Comparison of ENCODE assay signal across 8 mouse cellular contexts in the genomic region with DNA sequence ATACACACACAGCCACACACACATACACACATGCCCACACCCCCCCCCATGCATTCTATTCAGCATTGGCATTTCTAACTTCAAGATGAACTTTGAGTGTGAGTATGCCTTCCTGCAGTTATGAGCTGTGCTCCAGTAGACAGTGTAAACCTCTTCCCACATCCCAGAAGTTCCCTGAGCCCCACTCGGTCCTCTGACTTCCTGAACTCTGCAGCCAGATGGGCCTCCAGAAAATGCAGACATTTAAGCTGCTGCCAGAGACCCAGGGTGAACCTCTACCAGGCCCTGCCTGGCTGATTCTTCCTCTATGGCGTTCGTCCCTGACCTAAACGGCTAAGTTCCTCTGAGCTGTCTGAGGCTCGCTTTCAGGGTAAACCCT. TPM values are rescaled to one million over a fixed set of nuclear protein-coding genes. Genes with fewer than 3 reads are reported as not detected.
DNase-seq lines count a peak whose midpoint lies in the region; ATAC-seq and TF ChIP-seq lines count a peak whose summit lies in the region.

No protein-coding gene starts in this region.

- no peak overlapping the region for H3K4me3 ChIP-seq in hindbrain, embryonic 10.5 days
- H3K4me3 ChIP-seq in hindbrain, embryonic 13.5 days = no peak overlapping the region
- peak overlapping the region; percentile 10 for H3K4me3 ChIP-seq in megakaryocyte, embryonic 14.5 days (replicated peaks)
- H3K4me3 ChIP-seq in embryonic facial prominence, embryonic 15.5 days (replicated peaks) = no peak overlapping the region
- no peak overlapping the region for H3K4me3 ChIP-seq in olfactory bulb, adult 2 months (ENCODE audit: insufficient read depth, low read depth, low read length)

- no peak overlapping the region for H3K9ac ChIP-seq in hindbrain, embryonic 13.5 days
- no peak overlapping the region for H3K9ac ChIP-seq in embryonic facial prominence, embryonic 15.5 days

- 62% methylated on average over 5 of the region's 5 CpGs for WGBS in hindbrain, embryonic 10.5 days
- 74% methylated on average over 5 of the region's 5 CpGs for WGBS in hindbrain, embryonic 13.5 days
- WGBS in embryonic facial prominence, embryonic 15.5 days = 30% methylated on average over 5 of the region's 5 CpGs
- WGBS in olfactory bulb, adult 2 months = 69% methylated on average over 5 of the region's 5 CpGs

- no peak overlapping the region for H3K4me2 ChIP-seq in hindbrain, embryonic 13.5 days
- no peak overlapping the region for H3K4me2 ChIP-seq in embryonic facial prominence, embryonic 15.5 days (replicated peaks)

- H3K9me3 ChIP-seq in hindbrain, embryonic 10.5 days = no peaks in the 10 kb centered on the region
- no peaks in the 10 kb centered on the region for H3K9me3 ChIP-seq in hindbrain, embryonic 13.5 days
- peaks cover 8% of the 10 kb centered on the region for H3K9me3 ChIP-seq in megakaryocyte, embryonic 14.5 days
- H3K9me3 ChIP-seq in embryonic facial prominence, embryonic 15.5 days (replicated peaks) = no peaks in the 10 kb centered on the region

- H3K27me3 ChIP-seq in hindbrain, embryonic 10.5 days (ENCODE audit: insufficient read depth, poor library complexity, severe bottlenecking) = no peaks in the 10 kb centered on the region
- no peaks in the 10 kb centered on the region for H3K27me3 ChIP-seq in hindbrain, embryonic 13.5 days
- H3K27me3 ChIP-seq in megakaryocyte, embryonic 14.5 days (replicated peaks) = peaks cover 32% of the 10 kb centered on the region
- H3K27me3 ChIP-seq in embryonic facial prominence, embryonic 15.5 days = no peaks in the 10 kb centered on the region

- no peak for ATAC-seq in hindbrain, embryonic 13.5 days (ENCODE audit: low FRiP score)
- no peak for ATAC-seq in megakaryocyte, adult 5-6 weeks (ENCODE audit: poor library complexity, severe bottlenecking)
- ATAC-seq in embryonic facial prominence, embryonic 15.5 days (ENCODE audit: insufficient number of reproducible peaks, low FRiP score, low TSS enrichment, low read depth) = 0 out of 2 replicates have a peak, but pooled peaks have one; percentile 12
- no peak for ATAC-seq in activated CD4-positive, CD25-positive, alpha-beta regulatory T cell, adult 4 months

- DNase-seq in hindbrain, embryonic 10.5 days (ENCODE audit: low spot score) = no peak
- no peak for DNase-seq in frontal cortex, adult 2 months (ENCODE audit: extremely low spot score in 1 of 2, low spot score in 1 of 2)

- peaks cover 49% of the 10 kb centered on the region for H3K4me1 ChIP-seq in hindbrain, embryonic 10.5 days (replicated peaks)
- H3K4me1 ChIP-seq in hindbrain, embryonic 13.5 days (replicated peaks) = peaks cover 5% of the 10 kb centered on the region
- peaks cover 51% of the 10 kb centered on the region for H3K4me1 ChIP-seq in megakaryocyte, embryonic 14.5 days
- H3K4me1 ChIP-seq in embryonic facial prominence, embryonic 15.5 days = peaks cover 35% of the 10 kb centered on the region
- peaks cover 7% of the 10 kb centered on the region for H3K4me1 ChIP-seq in olfactory bulb, adult 2 months (ENCODE audit: control insufficient read depth, insufficient read depth, low read length)

- peak overlapping the region; percentile 30 for H3K27ac ChIP-seq in hindbrain, embryonic 10.5 days
- no peak overlapping the region for H3K27ac ChIP-seq in hindbrain, embryonic 13.5 days
- peak overlapping the region; percentile 92 for H3K27ac ChIP-seq in embryonic facial prominence, embryonic 15.5 days (replicated peaks)
- H3K27ac ChIP-seq in olfactory bulb, adult 2 months (ENCODE audit: insufficient read depth, low read depth, low read length) = peak overlapping the region; percentile 72

- H3K36me3 ChIP-seq in hindbrain, embryonic 10.5 days = no peaks in the 10 kb centered on the region
- H3K36me3 ChIP-seq in hindbrain, embryonic 13.5 days = no peaks in the 10 kb centered on the region
- no peaks in the 10 kb centered on the region for H3K36me3 ChIP-seq in megakaryocyte, embryonic 14.5 days (replicated peaks; ENCODE audit: low read length)
- H3K36me3 ChIP-seq in embryonic facial prominence, embryonic 15.5 days = no peaks in the 10 kb centered on the region

- no peak for TF ChIP-seq POLR2A in olfactory bulb, adult 2 months (IDR thresholded peaks at IDR 0.05; ENCODE audit: insufficient read depth, low read depth, low read length)

- no peak for TF ChIP-seq CTCF in olfactory bulb, adult 2 months (IDR thresholded peaks at IDR 0.05; ENCODE audit: insufficient read depth, low read depth, low read length)

RNA-seq across cellular contexts. Expression of a gene that starts 30.4 kb away (rescaled TPM):
- polyA plus RNA-seq in hindbrain, embryonic 10.5 days (2016; fragmentation: Nextera tagmentation; extraction: Ambion mirVana) = 17.9 and 20.4 TPM in 2 replicates
- polyA plus RNA-seq in hindbrain, embryonic 13.5 days (2015; fragmentation: Nextera tagmentation; extraction: Ambion mirVana) = 18.3 and 19.6 TPM in 2 replicates
- polyA plus RNA-seq in megakaryocyte, embryonic 14.5 days (2012; ENCODE audit: insufficient read depth, low replicate concordance) = 6.3 and 8.8 TPM in 2 replicates
- 5.6 and 6.4 TPM in 2 replicates for total RNA-seq in megakaryocyte, adult 5-6 weeks (2015)
- total RNA-seq in megakaryocyte, adult 5-6 weeks (2017) = 4.4 and 5.4 TPM in 2 replicates
- 31.4 and 34.6 TPM in 2 replicates for polyA plus RNA-seq in embryonic facial prominence, embryonic 15.5 days (2015; fragmentation: Nextera tagmentation; extraction: Ambion mirVana)
- polyA plus RNA-seq in olfactory bulb, adult 2 months (2012; ENCODE audit: insufficient read depth, insufficient read length, low replicate concordance, missing spikeins) = not detected in 2 replicates
- not detected for polyA plus RNA-seq in activated CD4-positive, CD25-positive, alpha-beta regulatory T cell, adult 4 months (2017; shearing (Covaris generic))
- 7.6 and 10.2 TPM in 2 replicates for polyA plus RNA-seq in frontal cortex, adult 2 months (2012; rRNA removed)
